Mouse (Mus musculus) forebrain, embryonic 12.5 days (tissue): ENCODE results near the gene Gpatch8. TPM values are rescaled to one million over a fixed set of nuclear protein-coding genes. Genes with fewer than 3 reads are reported as not detected.
A peak's percentile ranks its signal among the peaks of the same experiment; 100 is the strongest.

Experiments used
- ATAC-seq: fragments of 200-750 bp; cut with Nextera tagmentation; 2 replicates; pipeline ENCODE4 v1.8.0; 2017; ENCODE audit warnings: moderate TSS enrichment; ENCODE audit not compliant: low FRiP score
- H3K27ac ChIP-seq: fragments of 300-500 bp; sonication (generic); 2 replicates; pipeline ENCODE4 v1.5.1; 2016; ENCODE audit warnings: mild to moderate bottlenecking
- H3K27me3 ChIP-seq: fragments of 300-500 bp; sonication (generic); 2 replicates; pipeline ENCODE4 v1.6.1; 2016; ENCODE audit warnings: mild to moderate bottlenecking
- H3K36me3 ChIP-seq: fragments of 300-500 bp; sonication (generic); replicated peaks from 2 replicates; pipeline ENCODE4 v1.6.1; 2016; ENCODE audit warnings: mild to moderate bottlenecking
- H3K4me1 ChIP-seq: fragments of 300-500 bp; sonication (generic); 2 replicates; pipeline ENCODE4 v1.6.1; 2016
- H3K4me2 ChIP-seq: fragments of 300-500 bp; sonication (generic); 2 replicates; pipeline ENCODE4 v1.6.1; 2016; ENCODE audit warnings: mild to moderate bottlenecking, moderate library complexity
- H3K4me3 ChIP-seq: fragments of 300-500 bp; sonication (generic); replicated peaks from 2 replicates; pipeline ENCODE4 v1.5.1; 2016; ENCODE audit warnings: mild to moderate bottlenecking
- H3K9ac ChIP-seq: fragments of 300-500 bp; sonication (generic); 2 replicates; pipeline ENCODE4 v1.6.1; 2016; ENCODE audit warnings: mild to moderate bottlenecking
- H3K9me3 ChIP-seq: fragments of 300-500 bp; sonication (generic); 2 replicates; pipeline ENCODE4 v1.6.1; 2016
- WGBS: fragments of 180-500 bp; shearing (Covaris S2); methylation state at CpG from one replicate; pipeline ENCODE4 v1.1.7; 2016; 5-methylcytosine and 5-hydroxymethylcytosine counted together
- polyA plus RNA-seq: library from polyadenylated mRNA; unstranded; fragments of >200 nt; fragmentation: Nextera tagmentation; extraction: Ambion mirVana; gene quantifications from 2 replicates; pipeline ENCODE4 v1.2.1, GENCODE M21; 2016

Gene Gpatch8
- polyA plus RNA-seq, result 66.6 and 67.9 TPM in 2 replicates

GRCm38 (mm10) chr11:102556031-102556715 lies at the start of gene Gpatch8:
Gene Gpatch8, minus strand, starts transcription at chr11:102556392.
- H3K27ac ChIP-seq, result peak within 1 kb of the TSS; percentile 97
- no peaks in the 10 kb centered on the region for H3K27me3 ChIP-seq
- peak; percentile 96 for ATAC-seq
- peak within 1 kb of the TSS; percentile 77 for H3K4me2 ChIP-seq
- no peaks in the 10 kb centered on the region for H3K9me3 ChIP-seq
- H3K36me3 ChIP-seq, result no peaks in the 10 kb centered on the region
- under 1% methylated on average over 48 of the region's 55 CpGs for WGBS
- H3K9ac ChIP-seq, result peak within 1 kb of the TSS; percentile 99
- H3K4me1 ChIP-seq, result peaks cover 26% of the 10 kb centered on the region
- H3K4me3 ChIP-seq, result peak within 1 kb of the TSS; percentile 99

GRCm38 (mm10) chr11:102604777-102605552 lies 48.8 kb upstream of the Gpatch8 start:
- no peaks in the 10 kb centered on the region for H3K27me3 ChIP-seq
- WGBS, result under 1% methylated on average over 68 of the region's 74 CpGs
- peaks cover 40% of the 10 kb centered on the region for H3K4me1 ChIP-seq
- peak; percentile 42 for ATAC-seq
- no peaks in the 10 kb centered on the region for H3K36me3 ChIP-seq
- peak overlapping the region; percentile 100 for H3K27ac ChIP-seq
- peak overlapping the region; percentile 93 for H3K4me3 ChIP-seq
- H3K9me3 ChIP-seq, result no peaks in the 10 kb centered on the region
- H3K4me2 ChIP-seq, result peak overlapping the region; percentile 82
- H3K9ac ChIP-seq, result peak overlapping the region; percentile 99

GRCm38 (mm10) chr11:102604010-102604584 lies 47.9 kb upstream of the Gpatch8 start, which contains the start of gene Fzd2:
Gene Fzd2, plus strand, starts transcription at chr11:102604396.
- no peaks in the 10 kb centered on the region for H3K36me3 ChIP-seq
- no peaks in the 10 kb centered on the region for H3K9me3 ChIP-seq
- H3K27me3 ChIP-seq, result no peaks in the 10 kb centered on the region
- H3K9ac ChIP-seq, result peak within 1 kb of the TSS; percentile 99
- H3K27ac ChIP-seq, result peak within 1 kb of the TSS; percentile 100
- peak within 1 kb of the TSS; percentile 93 for H3K4me3 ChIP-seq
- WGBS, result 0% methylated on average over 28 of the region's 31 CpGs
- peak; percentile 90 for ATAC-seq
- peak within 1 kb of the TSS; percentile 82 for H3K4me2 ChIP-seq
- peaks cover 31% of the 10 kb centered on the region for H3K4me1 ChIP-seq

GRCm38 (mm10) chr11:102603496-102603850 lies 47.3 kb upstream of the Gpatch8 start:
- peak; percentile 74 for ATAC-seq
- Histone ChIP-seq H3K4me2 (peak overlapping the region; percentile 82), H3K36me3 (no peaks in the 10 kb centered on the region), H3K4me3 (peak overlapping the region; percentile 93), H3K4me1 (peaks cover 25% of the 10 kb centered on the region), H3K9me3 (no peaks in the 10 kb centered on the region), H3K9ac (peak overlapping the region; percentile 44), H3K27ac (peak overlapping the region; percentile 100), H3K27me3 (no peaks in the 10 kb centered on the region)
- WGBS, result 2% methylated on average over 10 of the region's 10 CpGs

- peak; percentile 2; the same call in 1 of the 2 replicates for ATAC-seq
- Histone ChIP-seq H3K4me1 (peaks cover 20% of the 10 kb centered on the region), H3K36me3 (no peaks in the 10 kb centered on the region), H3K9me3 (no peaks in the 10 kb centered on the region), H3K27ac (peak overlapping the region; percentile 100), H3K4me3 (peak overlapping the region; percentile 93), H3K9ac (peak overlapping the region; percentile 44), H3K27me3 (no peaks in the 10 kb centered on the region), H3K4me2 (peak overlapping the region; percentile 82)
- WGBS, result 0% methylated on average over 13 of the region's 13 CpGs
These were observed 46.8 kb upstream of the Gpatch8 start for GRCm38 (mm10) chr11:102602816-102603495.

- 90% methylated on average over 3 of the region's 3 CpGs for WGBS
- H3K9me3 ChIP-seq, result no peaks in the 10 kb centered on the region
- H3K4me3 ChIP-seq, result no peak overlapping the region
- no peak overlapping the region for H3K27ac ChIP-seq
- no peak overlapping the region for H3K9ac ChIP-seq
- no peaks in the 10 kb centered on the region for H3K36me3 ChIP-seq
- no peak for ATAC-seq
- H3K4me1 ChIP-seq, result peaks cover 23% of the 10 kb centered on the region
- no peak overlapping the region for H3K4me2 ChIP-seq
- no peaks in the 10 kb centered on the region for H3K27me3 ChIP-seq
These were observed 43.7 kb upstream of the Gpatch8 start for GRCm38 (mm10) chr11:102599912-102600311.

- ATAC-seq, result 0 out of 2 replicates have a peak, but pooled peaks have one; percentile 36
- Histone ChIP-seq H3K4me2 (peak overlapping the region; percentile 24), H3K27me3 (no peaks in the 10 kb centered on the region), H3K36me3 (no peaks in the 10 kb centered on the region), H3K9ac (peak overlapping the region; percentile 2; the same call in 1 of the 2 replicates), H3K4me3 (no peak overlapping the region), H3K27ac (peak overlapping the region; percentile 78), H3K4me1 (peaks cover 19% of the 10 kb centered on the region), H3K9me3 (no peaks in the 10 kb centered on the region)
- 3% methylated on average over 3 of the region's 4 CpGs for WGBS
These were observed 39.2 kb upstream of the Gpatch8 start for GRCm38 (mm10) chr11:102595341-102595820.

GRCm38 (mm10) chr11:102587554-102587953 lies 31.4 kb upstream of the Gpatch8 start:
- peaks cover 5% of the 10 kb centered on the region; the same call in 1 of the 2 replicates for H3K27me3 ChIP-seq
- WGBS, result 68% methylated on average over 3 of the region's 3 CpGs
- H3K4me3 ChIP-seq, result no peak overlapping the region
- peaks cover 8% of the 10 kb centered on the region for H3K4me1 ChIP-seq
- H3K27ac ChIP-seq, result no peak overlapping the region
- H3K36me3 ChIP-seq, result no peaks in the 10 kb centered on the region
- H3K9me3 ChIP-seq, result 0 out of 2 replicates have a peak, but pooled peaks cover 4% of the 10 kb centered on the region
- no peak for ATAC-seq
- H3K4me2 ChIP-seq, result no peak overlapping the region
- H3K9ac ChIP-seq, result no peak overlapping the region

- Histone ChIP-seq H3K9me3 (0 out of 2 replicates have a peak, but pooled peaks cover 4% of the 10 kb centered on the region), H3K27me3 (peaks cover 5% of the 10 kb centered on the region; the same call in 1 of the 2 replicates), H3K4me2 (no peak overlapping the region), H3K4me3 (no peak overlapping the region), H3K27ac (no peak overlapping the region), H3K36me3 (no peaks in the 10 kb centered on the region), H3K4me1 (peaks cover 18% of the 10 kb centered on the region), H3K9ac (no peak overlapping the region)
- 91% methylated on average over 4 of the region's 4 CpGs for WGBS
- no peak for ATAC-seq
These were observed 30.4 kb upstream of the Gpatch8 start for GRCm38 (mm10) chr11:102586445-102587130.

- 0 out of 2 replicates have a peak, but pooled peaks cover 4% of the 10 kb centered on the region for H3K9me3 ChIP-seq
- 0 out of 2 replicates have a peak overlapping the region, but pooled peaks have one; percentile 3 for H3K4me2 ChIP-seq
- no peak overlapping the region for H3K4me3 ChIP-seq
- ATAC-seq, result no peak
- H3K27ac ChIP-seq, result peak overlapping the region; percentile 89
- H3K36me3 ChIP-seq, result no peaks in the 10 kb centered on the region
- H3K9ac ChIP-seq, result no peak overlapping the region
- WGBS, result 27% methylated on average over 5 of the region's 5 CpGs
- H3K27me3 ChIP-seq, result peaks cover 5% of the 10 kb centered on the region; the same call in 1 of the 2 replicates
- H3K4me1 ChIP-seq, result peaks cover 48% of the 10 kb centered on the region
These were observed 26.5 kb upstream of the Gpatch8 start for GRCm38 (mm10) chr11:102582736-102583135.

GRCm38 (mm10) chr11:102582016-102582610 lies 25.9 kb upstream of the Gpatch8 start:
- WGBS, result 17% methylated on average over 13 of the region's 13 CpGs
- Histone ChIP-seq H3K4me1 (peaks cover 55% of the 10 kb centered on the region), H3K9me3 (0 out of 2 replicates have a peak, but pooled peaks cover 4% of the 10 kb centered on the region), H3K9ac (no peak overlapping the region), H3K27me3 (peaks cover 5% of the 10 kb centered on the region; the same call in 1 of the 2 replicates), H3K4me3 (no peak overlapping the region), H3K4me2 (peak overlapping the region; percentile 3; the same call in 1 of the 2 replicates), H3K36me3 (no peaks in the 10 kb centered on the region), H3K27ac (peak overlapping the region; percentile 89)
- no peak for ATAC-seq
